Mouse (Mus musculus) hindbrain, embryonic 16.5 days (tissue): Measurements from ENCODE around the gene Apex1. TPM values are rescaled to one million over a fixed set of nuclear protein-coding genes. Genes with fewer than 3 reads are reported as not detected.
"Not testable (repeated sequence)": the region's sequence is repeated elsewhere in the genome, so short reads cannot be mapped to it uniquely, and the experiment has no call there.

Experiments used
- ATAC-seq: fragments of 200-750 bp; cut with Nextera tagmentation; 2 replicates; pipeline ENCODE4 v1.8.0; 2017; ENCODE audit warnings: moderate TSS enrichment, moderate library complexity
- H3K27ac ChIP-seq: fragments of 300-500 bp; sonication (generic); 2 replicates; pipeline ENCODE4 v1.5.1; 2014; ENCODE audit warnings: low read depth, mild to moderate bottlenecking, control low read depth, low read length, moderate library complexity
- H3K27me3 ChIP-seq: fragments of 300-500 bp; sonication (generic); replicated peaks from 2 replicates; pipeline ENCODE4 v1.6.1; 2014; ENCODE audit warnings: low read length; ENCODE audit not compliant: control insufficient read depth, insufficient read depth
- H3K36me3 ChIP-seq: fragments of 300-500 bp; sonication (generic); 2 replicates; pipeline ENCODE4 v1.6.1; 2014; ENCODE audit warnings: mild to moderate bottlenecking, low read length, moderate library complexity, mixed read lengths; ENCODE audit not compliant: control insufficient read depth, insufficient read depth
- H3K4me1 ChIP-seq: fragments of 300-500 bp; sonication (generic); 2 replicates; pipeline ENCODE4 v1.6.1; 2014; ENCODE audit warnings: low read depth, low read length; ENCODE audit not compliant: control insufficient read depth, insufficient read depth
- H3K4me2 ChIP-seq: fragments of 300-500 bp; sonication (generic); 2 replicates; pipeline ENCODE4 v1.6.1; 2014; ENCODE audit warnings: mild to moderate bottlenecking, low read length, control low read depth, moderate library complexity
- H3K4me3 ChIP-seq: fragments of 300-500 bp; sonication (generic); 2 replicates; pipeline ENCODE4 v1.5.1; 2014; ENCODE audit warnings: mild to moderate bottlenecking, low read length, control low read depth, moderate library complexity
- H3K9ac ChIP-seq: fragments of 300-500 bp; sonication (generic); 2 replicates; pipeline ENCODE4 v1.6.1; 2014; ENCODE audit warnings: low read depth, mild to moderate bottlenecking, control low read depth, low read length, moderate library complexity
- H3K9me3 ChIP-seq: fragments of 300-500 bp; sonication (generic); 2 replicates; pipeline ENCODE4 v1.6.1; 2014; ENCODE audit warnings: mild to moderate bottlenecking, low read length, moderate library complexity; ENCODE audit not compliant: control insufficient read depth
- WGBS: fragments of 180-500 bp; shearing (Covaris S2); extraction: QIAGEN DNeasy Blood & Tissue Kit; methylation state at CpG from one replicate; pipeline ENCODE4 v1.1.7; 2014; 5-methylcytosine and 5-hydroxymethylcytosine counted together
- polyA plus RNA-seq: library from polyadenylated mRNA; unstranded; fragments of >200 nt; fragmentation: Nextera tagmentation; extraction: Ambion mirVana; gene quantifications from 2 replicates; pipeline ENCODE4 v1.2.1, GENCODE M21; 2015

Gene Apex1
- polyA plus RNA-seq, 1 experiment from 2014 or later = 158 TPM

GRCm38 (mm10) chr14:50895985-50896746 is 28.6 kb upstream of the Apex1 start:
- Histone ChIP-seq H3K4me3 (peak overlapping the region; percentile 55), H3K4me2 (peak overlapping the region; percentile 95), H3K4me1 (peaks cover 6% of the 10 kb centered on the region; the same call in 1 of the 2 replicates), H3K36me3 (no peaks in the 10 kb centered on the region), H3K9ac (peak overlapping the region; percentile 76), H3K9me3 (no peaks in the 10 kb centered on the region), H3K27ac (peak overlapping the region; percentile 26), H3K27me3 (no peaks in the 10 kb centered on the region)
- WGBS = 14% methylated on average over 19 of the region's 19 CpGs
- peak; percentile 70 for ATAC-seq

GRCm38 (mm10) chr14:50896747-50897373 is 27.9 kb upstream of the Apex1 start:
- peak overlapping the region; percentile 26 for H3K27ac ChIP-seq
- H3K4me3 ChIP-seq = peak overlapping the region; percentile 55
- H3K9me3 ChIP-seq = no peaks in the 10 kb centered on the region
- peak; percentile 86 for ATAC-seq
- H3K4me2 ChIP-seq = peak overlapping the region; percentile 95
- H3K4me1 ChIP-seq = peaks cover 6% of the 10 kb centered on the region; the same call in 1 of the 2 replicates
- no peaks in the 10 kb centered on the region for H3K27me3 ChIP-seq
- H3K36me3 ChIP-seq = no peaks in the 10 kb centered on the region
- WGBS = 18% methylated on average over 23 of the region's 23 CpGs
- H3K9ac ChIP-seq = peak overlapping the region; percentile 76

GRCm38 (mm10) chr14:50897374-50897765 is 27.4 kb upstream of the Apex1 start, which contains the start of gene Klhl33:
Klhl33 (minus strand) TSS chr14:50897507.
- Histone ChIP-seq H3K27ac (peak within 1 kb of the TSS; percentile 26), H3K9ac (peak within 1 kb of the TSS; percentile 76), H3K4me2 (peak within 1 kb of the TSS; percentile 95), H3K4me3 (peak within 1 kb of the TSS; percentile 55), H3K4me1 (peaks cover 6% of the 10 kb centered on the region; the same call in 1 of the 2 replicates), H3K27me3 (no peaks in the 10 kb centered on the region), H3K9me3 (no peaks in the 10 kb centered on the region), H3K36me3 (no peaks in the 10 kb centered on the region)
- WGBS = 42% methylated on average over 7 of the region's 7 CpGs
- ATAC-seq = peak; percentile 21

- not testable (repeated sequence) for H3K27me3 ChIP-seq, H3K36me3 ChIP-seq, H3K9ac ChIP-seq, ATAC-seq, H3K4me3 ChIP-seq, H3K9me3 ChIP-seq, H3K27ac ChIP-seq, H3K4me1 ChIP-seq, H3K4me2 ChIP-seq
- WGBS = 92% methylated on average over 2 of the region's 2 CpGs
These were observed 26.8 kb upstream of the Apex1 start for GRCm38 (mm10) chr14:50897992-50898391.

GRCm38 (mm10) chr14:50903973-50904827 is 20.6 kb upstream of the Apex1 start:
- H3K4me1 ChIP-seq = peaks cover 2% of the 10 kb centered on the region; the same call in 1 of the 2 replicates
- peak overlapping the region; percentile 41 for H3K4me3 ChIP-seq
- H3K27ac ChIP-seq = peak overlapping the region; percentile 69
- H3K9ac ChIP-seq = peak overlapping the region; percentile 60
- 2% methylated on average over 26 of the region's 26 CpGs for WGBS
- H3K4me2 ChIP-seq = peak overlapping the region; percentile 64
- ATAC-seq = peak; percentile 94
- no peaks in the 10 kb centered on the region for H3K27me3 ChIP-seq
- H3K9me3 ChIP-seq = no peaks in the 10 kb centered on the region
- H3K36me3 ChIP-seq = no peaks in the 10 kb centered on the region

- 87% methylated on average over 4 of the region's 4 CpGs for WGBS
- ATAC-seq = no peak
- Histone ChIP-seq H3K36me3 (no peaks in the 10 kb centered on the region), H3K4me2 (no peak overlapping the region), H3K4me1 (peaks cover 2% of the 10 kb centered on the region; the same call in 1 of the 2 replicates), H3K27me3 (no peaks in the 10 kb centered on the region), H3K27ac (no peak overlapping the region), H3K4me3 (no peak overlapping the region), H3K9me3 (no peaks in the 10 kb centered on the region), H3K9ac (no peak overlapping the region)
These were observed 20.0 kb upstream of the Apex1 start for GRCm38 (mm10) chr14:50904828-50905129.

GRCm38 (mm10) chr14:50905327-50905726 is 19.4 kb upstream of the Apex1 start:
- H3K4me2 ChIP-seq, ATAC-seq, H3K9me3 ChIP-seq: not testable (repeated sequence)

GRCm38 (mm10) chr14:50908126-50908525 is 16.6 kb upstream of the Apex1 start:
- Histone ChIP-seq H3K36me3 (peaks cover 6% of the 10 kb centered on the region; the same call in 1 of the 2 replicates), H3K4me1 (peaks cover 2% of the 10 kb centered on the region; the same call in 1 of the 2 replicates), H3K4me3 (no peak overlapping the region), H3K4me2 (no peak overlapping the region), H3K27ac (no peak overlapping the region), H3K9me3 (no peaks in the 10 kb centered on the region), H3K9ac (no peak overlapping the region), H3K27me3 (no peaks in the 10 kb centered on the region)
- WGBS = 82% methylated on average over 4 of the region's 4 CpGs
- no peak for ATAC-seq

More at GRCm38 (mm10) chr14:50905327-50905726, 19.4 kb upstream of the Apex1 start:
- H3K9ac ChIP-seq, H3K4me1 ChIP-seq, H3K27me3 ChIP-seq, H3K27ac ChIP-seq, H3K36me3 ChIP-seq, H3K4me3 ChIP-seq: not testable (repeated sequence)

GRCm38 (mm10) chr14:50911356-50911755 is 13.4 kb upstream of the Apex1 start:
- 62% methylated on average over 3 of the region's 3 CpGs for WGBS

More at GRCm38 (mm10) chr14:50911356-50911755, 13.4 kb upstream of the Apex1 start:
- no peak for ATAC-seq
- H3K36me3 ChIP-seq = peaks cover 20% of the 10 kb centered on the region
- H3K4me1 ChIP-seq = no peaks in the 10 kb centered on the region
- no peak overlapping the region for H3K9ac ChIP-seq
- H3K27ac ChIP-seq = no peak overlapping the region
- no peak overlapping the region for H3K4me3 ChIP-seq
- no peak overlapping the region for H3K4me2 ChIP-seq
- no peaks in the 10 kb centered on the region for H3K27me3 ChIP-seq
- no peaks in the 10 kb centered on the region for H3K9me3 ChIP-seq
